Mouse (Mus musculus): ENCODE results near the gene Cox6b1. TPM values are rescaled to one million over a fixed set of nuclear protein-coding genes. Genes with fewer than 3 reads are reported as not detected.

Gene Cox6b1
- polyA plus RNA-seq, 1 experiment from 2014 or later, result 779 TPM

Small RNA genes lying within 50 kb of the gene (microRNA-seq; reads per million reads assigned to microRNA genes)
- not detected for gene Mir3569

Other genes with a start within 250 kb of the Cox6b1 start
- 15.7 and 19.6 TPM in 2 replicates for gene Tyrobp, start 212.4 kb downstream of the Cox6b1 start, polyA plus RNA-seq (2016; fragmentation: Nextera tagmentation; extraction: Ambion mirVana)
- 0.35 TPM in 1 of 2 replicates, not detected in the other for gene Hcst, start 206.3 kb downstream of the Cox6b1 start, polyA plus RNA-seq (2016; fragmentation: Nextera tagmentation; extraction: Ambion mirVana)
- gene Nfkbid, start 204.4 kb downstream of the Cox6b1 start, polyA plus RNA-seq (2016; fragmentation: Nextera tagmentation; extraction: Ambion mirVana), result 1.4 and 1.5 TPM in 2 replicates
- gene Aplp1, start 180.6 kb downstream of the Cox6b1 start, polyA plus RNA-seq (2016; fragmentation: Nextera tagmentation; extraction: Ambion mirVana), result 69.6 and 124 TPM in 2 replicates
- gene Kirrel2, start 168.5 kb downstream of the Cox6b1 start, polyA plus RNA-seq (2016; fragmentation: Nextera tagmentation; extraction: Ambion mirVana), result 1.7 and 1.9 TPM in 2 replicates
- gene Nphs1, start 167.8 kb downstream of the Cox6b1 start, polyA plus RNA-seq (2016; fragmentation: Nextera tagmentation; extraction: Ambion mirVana), result 0.16 and 0.23 TPM in 2 replicates
- gene Prodh2, start 132.5 kb downstream of the Cox6b1 start, polyA plus RNA-seq (2016; fragmentation: Nextera tagmentation; extraction: Ambion mirVana), result not detected in 2 replicates
- gene Arhgap33, start 91.1 kb downstream of the Cox6b1 start, polyA plus RNA-seq (2016; fragmentation: Nextera tagmentation; extraction: Ambion mirVana), result 36.6 and 62.0 TPM in 2 replicates
- 6.1 and 6.2 TPM in 2 replicates for gene Hspb6, start 74.0 kb downstream of the Cox6b1 start, polyA plus RNA-seq (2016; fragmentation: Nextera tagmentation; extraction: Ambion mirVana)
- gene Proser3, start 73.9 kb downstream of the Cox6b1 start, polyA plus RNA-seq (2016; fragmentation: Nextera tagmentation; extraction: Ambion mirVana), result 13.4 and 17.1 TPM in 2 replicates
- gene Lin37, start 66.3 kb downstream of the Cox6b1 start, polyA plus RNA-seq (2016; fragmentation: Nextera tagmentation; extraction: Ambion mirVana), result 45.9 and 46.7 TPM in 2 replicates
- 93.2 and 99.5 TPM in 2 replicates for gene U2af1l4, start 62.9 kb downstream of the Cox6b1 start, polyA plus RNA-seq (2016; fragmentation: Nextera tagmentation; extraction: Ambion mirVana)
- 17.0 and 19.6 TPM in 2 replicates for gene Gm49396, start 62.8 kb downstream of the Cox6b1 start, polyA plus RNA-seq (2016; fragmentation: Nextera tagmentation; extraction: Ambion mirVana)
- gene Psenen, start 62.5 kb downstream of the Cox6b1 start, polyA plus RNA-seq (2016; fragmentation: Nextera tagmentation; extraction: Ambion mirVana), result 131 and 133 TPM in 2 replicates
- 4.4 and 7.2 TPM in 2 replicates for gene Igflr1, start 60.7 kb downstream of the Cox6b1 start, polyA plus RNA-seq (2016; fragmentation: Nextera tagmentation; extraction: Ambion mirVana)
- gene Kmt2b, start 37.4 kb downstream of the Cox6b1 start, polyA plus RNA-seq (2016; fragmentation: Nextera tagmentation; extraction: Ambion mirVana), result 7.4 and 10.6 TPM in 2 replicates
- 0.26 and 0.61 TPM in 2 replicates for gene Zbtb32, start 27.2 kb downstream of the Cox6b1 start, polyA plus RNA-seq (2016; fragmentation: Nextera tagmentation; extraction: Ambion mirVana)
- gene Upk1a, start 13.3 kb downstream of the Cox6b1 start, polyA plus RNA-seq (2016; fragmentation: Nextera tagmentation; extraction: Ambion mirVana), result 0.44 and 0.79 TPM in 2 replicates
- not detected in 2 replicates for gene Etv2, start 9.7 kb upstream of the Cox6b1 start, polyA plus RNA-seq (2016; fragmentation: Nextera tagmentation; extraction: Ambion mirVana)
- 140 and 145 TPM in 2 replicates for gene Rbm42, start 24.2 kb upstream of the Cox6b1 start, polyA plus RNA-seq (2016; fragmentation: Nextera tagmentation; extraction: Ambion mirVana)
- gene Haus5, start 38.8 kb upstream of the Cox6b1 start, polyA plus RNA-seq (2016; fragmentation: Nextera tagmentation; extraction: Ambion mirVana), result 79.8 and 84.0 TPM in 2 replicates
- not detected in 2 replicates for gene Pmis2, start 45.5 kb upstream of the Cox6b1 start, polyA plus RNA-seq (2016; fragmentation: Nextera tagmentation; extraction: Ambion mirVana)
- gene 2200002J24Rik, start 72.8 kb upstream of the Cox6b1 start, polyA plus RNA-seq (2016; fragmentation: Nextera tagmentation; extraction: Ambion mirVana), result not detected in 2 replicates
- gene Atp4a, start 86.1 kb upstream of the Cox6b1 start, polyA plus RNA-seq (2016; fragmentation: Nextera tagmentation; extraction: Ambion mirVana), result 0.89 and 1.1 TPM in 2 replicates
- gene Tmem147, start 103.4 kb upstream of the Cox6b1 start, polyA plus RNA-seq (2016; fragmentation: Nextera tagmentation; extraction: Ambion mirVana), result 155 and 164 TPM in 2 replicates
- 0.33 and 0.40 TPM in 2 replicates for gene Gapdhs, start 117.5 kb upstream of the Cox6b1 start, polyA plus RNA-seq (2016; fragmentation: Nextera tagmentation; extraction: Ambion mirVana)
- gene Sbsn, start 125.3 kb upstream of the Cox6b1 start, polyA plus RNA-seq (2016; fragmentation: Nextera tagmentation; extraction: Ambion mirVana), result 0.51 and 0.65 TPM in 2 replicates
- gene Dmkn, start 137.6 kb upstream of the Cox6b1 start, polyA plus RNA-seq (2016; fragmentation: Nextera tagmentation; extraction: Ambion mirVana), result not detected in 2 replicates
- not detected in 2 replicates for gene Krtdap, start 161.7 kb upstream of the Cox6b1 start, polyA plus RNA-seq (2016; fragmentation: Nextera tagmentation; extraction: Ambion mirVana)
- not detected in 2 replicates for gene Ffar2, start 197.6 kb upstream of the Cox6b1 start, polyA plus RNA-seq (2016; fragmentation: Nextera tagmentation; extraction: Ambion mirVana)
- gene Ffar3, start 230.0 kb upstream of the Cox6b1 start, polyA plus RNA-seq (2016; fragmentation: Nextera tagmentation; extraction: Ambion mirVana), result not detected in 2 replicates
- not detected in 2 replicates for gene Ffar1, start 235.4 kb upstream of the Cox6b1 start, polyA plus RNA-seq (2016; fragmentation: Nextera tagmentation; extraction: Ambion mirVana)